21 mouse cellular contexts compared by ENCODE assay signal in the genomic region with DNA sequence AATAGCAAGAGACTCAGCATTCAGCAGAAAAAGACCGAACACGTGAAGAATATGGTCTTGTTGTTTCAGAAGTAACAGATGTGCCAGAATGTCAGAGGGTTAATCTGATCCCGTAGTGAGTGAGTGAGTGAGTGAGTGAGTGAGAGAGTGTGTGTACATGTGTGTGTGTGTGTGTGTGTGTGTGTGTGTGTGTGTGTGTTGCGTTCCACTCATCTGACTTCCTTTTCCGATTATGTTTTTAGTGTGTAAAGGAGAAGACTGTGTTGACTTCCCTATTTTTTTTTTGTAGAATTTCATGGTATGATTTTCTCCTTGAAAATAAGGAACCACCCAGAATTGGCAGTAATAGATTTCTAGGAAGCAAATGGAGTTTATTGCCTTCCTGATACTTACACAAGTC. TPM values are rescaled to one million over a fixed set of nuclear protein-coding genes. Genes with fewer than 3 reads are reported as not detected.
DNase-seq lines count a peak whose midpoint lies in the region; ATAC-seq and TF ChIP-seq lines count a peak whose summit lies in the region.
"Had no signal": no experiment of that assay in that cellular context is flagged by ENCODE, and none has a peak within 500 bp of the region (broad histone marks: within the 10 kb centered on the region; RNA-seq: fewer than 3 reads in every experiment).

No protein-coding gene starts in this region.

- H3K36me3 ChIP-seq in heart, adult 2 months (ENCODE audit: control insufficient read depth, insufficient read depth, low read length) = no peaks in the 10 kb centered on the region
- H3K36me3 ChIP-seq in splenic B cell, adult 2 months (ENCODE audit: control insufficient read depth, insufficient read depth, low read length, poor library complexity, severe bottlenecking) = no peaks in the 10 kb centered on the region
- H3K36me3 ChIP-seq: embryonic facial prominence, embryonic 13.5 days; heart, embryonic 15.5 days; hindbrain, embryonic 15.5 days had no signal

- no peak for TF ChIP-seq EP300 in heart, adult 2 months (IDR thresholded peaks at IDR 0.05; ENCODE audit: insufficient read depth, low read depth, low read length)

- TF ChIP-seq CTCF in heart, adult 2 months (IDR thresholded peaks at IDR 0.05) = no peak

- peak; percentile 83 for ATAC-seq in granulocyte monocyte progenitor cell, adult 5-6 weeks (replicated peaks; ENCODE audit: poor library complexity, severe bottlenecking)
- peak; percentile 80 for ATAC-seq in megakaryocyte progenitor cell, adult 5-6 weeks (replicated peaks; ENCODE audit: poor library complexity)
- ATAC-seq: forebrain, embryonic 13.5 days; forebrain, postnatal 0 days had no signal

- H3K79me2 ChIP-seq in heart, adult 2 months (replicated peaks; ENCODE audit: control insufficient read depth, insufficient read depth, low read length) = no peaks in the 10 kb centered on the region

- no peak for TF ChIP-seq POLR2A in heart, adult 2 months (IDR thresholded peaks at IDR 0.05; ENCODE audit: insufficient read depth, low read depth, low read length)

- H3K27ac ChIP-seq in heart, adult 2 months = no peak overlapping the region
- H3K27ac ChIP-seq: embryonic facial prominence, embryonic 13.5 days; forebrain, embryonic 13.5 days; gastrocnemius, adult 2 months; heart, embryonic 15.5 days; hindbrain, embryonic 15.5 days had no signal

- H3K27me3 ChIP-seq in heart, adult 2 months (ENCODE audit: control insufficient read depth, insufficient read depth, low read length) = no peaks in the 10 kb centered on the region
- no peaks in the 10 kb centered on the region for H3K27me3 ChIP-seq in splenic B cell, adult 2 months (ENCODE audit: control insufficient read depth, insufficient read depth, low read length, poor library complexity, severe bottlenecking)
- H3K27me3 ChIP-seq: embryonic facial prominence, embryonic 13.5 days; forebrain, embryonic 13.5 days; heart, embryonic 15.5 days; hindbrain, embryonic 15.5 days had no signal

- H3K4me3 ChIP-seq in heart, adult 2 months = no peak overlapping the region
- H3K4me3 ChIP-seq: embryonic facial prominence, embryonic 13.5 days; forebrain, embryonic 13.5 days; gastrocnemius, adult 2 months; heart, embryonic 15.5 days; hindbrain, embryonic 15.5 days had no signal

- WGBS in heart, adult 2 months = 72% methylated on average over 5 of the region's 5 CpGs

- intact Hi-C loops in heart, adult 2 months (cut with DNase I) = no loop called here

- H3K4me1 ChIP-seq in heart, adult 2 months (ENCODE audit: control insufficient read depth, insufficient read depth, low read length) = no peaks in the 10 kb centered on the region; the same call in none of the 2 replicates
- H3K4me1 ChIP-seq: embryonic facial prominence, embryonic 13.5 days had no signal

- DNase-seq in heart, adult 11 months = peak; percentile 40
- DNase-seq in heart, adult 2 months = no peak
- peak; percentile 24 for DNase-seq in splenic B cell, adult 2 months (ENCODE audit: low read depth, low spot score)
- DNase-seq in adrenal gland, adult (ENCODE audit: inconsistent age in 2 of 2, low spot score in 1 of 2) = no peak
- DNase-seq in right cerebral cortex, postnatal 25 days = no peak
- no peak for DNase-seq in layer of hippocampus, postnatal 25 days (ENCODE audit: extremely low spot score in 1 of 2, low spot score in 1 of 2)
- DNase-seq: adrenal gland, postnatal 10 days; cerebellum, adult 11-12 months; cerebellum, adult 9-10 months; cerebellum, postnatal 25 days; forebrain, postnatal 0 days; gastrocnemius, adult 2 months; gastrocnemius, postnatal 25 days; heart, adult 18-20 months; heart, postnatal 14 days had no signal

- H3K9ac ChIP-seq in heart, adult 2 months (ENCODE audit: low read depth, low read length) = no peak overlapping the region
- H3K9ac ChIP-seq: embryonic facial prominence, embryonic 13.5 days; forebrain, embryonic 13.5 days; forebrain, postnatal 0 days; heart, embryonic 15.5 days; hindbrain, embryonic 15.5 days had no signal

RNA-seq across cellular contexts. Expression of a gene that starts 4.1 kb away (rescaled TPM):
- 10 to 100 TPM; 16.9 to 19.5 TPM for total RNA-seq in heart, adult 2 months (2021)
- polyA plus RNA-seq in heart, adult 2 months (2012; rRNA removed) = 12.0 and 18.3 TPM in 2 replicates
- 30.0 and 31.2 TPM in 2 replicates for total RNA-seq in granulocyte monocyte progenitor cell, adult 5-6 weeks (2014; fragmentation: Nextera tagmentation)
- 42.6 and 45.5 TPM in 2 replicates for total RNA-seq in granulocyte monocyte progenitor cell, adult 5-6 weeks (2017)
- total RNA-seq in megakaryocyte progenitor cell, adult 5-6 weeks (2015) = 32.6 and 46.3 TPM in 2 replicates
- 37.4 and 40.3 TPM in 2 replicates for total RNA-seq in megakaryocyte progenitor cell, adult 5-6 weeks (2017)
- total RNA-seq in layer of hippocampus, postnatal 25 days (2021) = 10 to 100 TPM; 38.9 to 50.3 TPM

RNA-seq across cellular contexts. Expression of a gene that starts 52.6 kb away (rescaled TPM):
- 100 to 1,000 TPM; 130 to 147 TPM for total RNA-seq in heart, adult 2 months (2021)
- 26.9 and 64.1 TPM in 2 replicates for polyA plus RNA-seq in heart, adult 2 months (2012; rRNA removed)
- total RNA-seq in granulocyte monocyte progenitor cell, adult 5-6 weeks (2014; fragmentation: Nextera tagmentation) = 193 and 213 TPM in 2 replicates
- total RNA-seq in granulocyte monocyte progenitor cell, adult 5-6 weeks (2017) = 372 and 413 TPM in 2 replicates
- total RNA-seq in megakaryocyte progenitor cell, adult 5-6 weeks (2015) = 277 and 326 TPM in 2 replicates
- 334 and 345 TPM in 2 replicates for total RNA-seq in megakaryocyte progenitor cell, adult 5-6 weeks (2017)
- 100 to 1,000 TPM; 314 to 316 TPM for total RNA-seq in layer of hippocampus, postnatal 25 days (2021)

Comparison
In these comparisons a context has a peak if more than half of its experiments do, and no peak if none do; other contexts are left out.
1. DNase-seq: peak in heart, adult 11 months (single experiment) and splenic B cell, adult 2 months (single experiment); none in heart, adult 2 months (0 of 2), adrenal gland, adult (0 of 2), right cerebral cortex, postnatal 25 days (single experiment) and layer of hippocampus, postnatal 25 days (0 of 2).